Mouse (Mus musculus) embryo, embryonic 11.5 days (tissue): Measurements from ENCODE around the gene Atp5l.
A peak's percentile ranks its signal among the peaks of the same experiment; 100 is the strongest.

ENCODE experiments used
- DNase-seq: peaks from one replicate; pipeline ENCODE4 v3.0.0-alpha.2; 2012; ENCODE audit warnings: low read depth, low spot score

Atp5l gene

DNA sequence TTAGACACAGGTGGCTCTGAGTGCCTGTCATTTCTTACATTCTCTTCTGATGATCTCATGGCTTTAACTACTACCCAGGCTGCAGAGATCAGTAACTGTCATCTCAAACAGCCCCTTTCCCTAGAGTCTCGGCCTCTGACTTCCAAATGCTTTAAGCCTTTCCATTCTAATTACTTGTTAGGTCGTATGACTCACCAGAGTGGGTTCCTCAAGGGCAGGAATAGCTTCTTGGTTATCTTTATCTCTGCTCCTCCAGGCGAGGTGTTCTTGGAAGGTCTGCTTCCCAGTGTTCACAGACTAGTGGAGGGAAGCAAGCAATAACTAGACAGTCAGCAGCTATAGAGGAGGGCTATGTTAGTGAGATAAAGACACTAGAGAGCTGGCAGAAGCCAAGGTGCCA is 27.9 kb downstream of the Atp5l start:
- no peak for DNase-seq

DNA sequence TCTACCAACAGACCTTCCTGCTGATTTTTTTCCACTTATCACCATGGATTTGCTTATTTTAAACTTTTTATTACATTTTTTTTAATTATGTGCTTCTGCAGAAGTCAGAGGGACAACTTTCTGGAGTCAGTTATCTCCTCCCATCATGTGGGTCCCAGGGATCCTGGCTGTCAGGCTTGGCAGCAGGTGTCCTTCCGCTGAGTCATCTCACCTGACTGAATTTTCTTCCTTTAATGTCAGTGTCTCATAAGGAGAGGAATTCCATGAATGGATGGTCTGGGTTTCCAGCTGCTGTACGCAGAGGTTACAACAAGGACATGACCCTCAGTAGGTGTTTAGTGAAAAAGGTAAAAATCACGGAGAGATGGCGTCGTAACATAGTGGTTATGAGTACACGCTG is 29.3 kb downstream of the Atp5l start:
- DNase-seq, result no peak

DNA sequence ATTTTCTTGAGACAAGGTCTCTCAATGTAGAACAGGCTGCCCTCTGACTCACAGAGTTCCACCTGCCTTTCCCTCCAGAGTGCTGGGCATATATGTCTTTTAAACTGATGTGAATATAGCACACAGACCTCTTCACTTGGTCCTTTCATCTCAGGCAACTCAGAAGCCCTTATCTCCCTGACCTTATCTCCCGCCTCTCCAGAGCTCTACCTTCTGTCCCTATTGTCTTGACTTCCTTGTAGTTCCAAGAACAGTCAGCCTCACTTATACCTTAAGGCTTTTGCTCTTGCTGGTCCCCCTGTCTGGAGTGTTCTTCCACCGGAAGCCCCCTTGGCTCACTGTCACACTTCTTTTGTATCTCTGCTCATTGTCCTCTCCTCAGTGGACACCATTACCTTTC is 30.4 kb downstream of the Atp5l start:
- no peak for DNase-seq

DNA sequence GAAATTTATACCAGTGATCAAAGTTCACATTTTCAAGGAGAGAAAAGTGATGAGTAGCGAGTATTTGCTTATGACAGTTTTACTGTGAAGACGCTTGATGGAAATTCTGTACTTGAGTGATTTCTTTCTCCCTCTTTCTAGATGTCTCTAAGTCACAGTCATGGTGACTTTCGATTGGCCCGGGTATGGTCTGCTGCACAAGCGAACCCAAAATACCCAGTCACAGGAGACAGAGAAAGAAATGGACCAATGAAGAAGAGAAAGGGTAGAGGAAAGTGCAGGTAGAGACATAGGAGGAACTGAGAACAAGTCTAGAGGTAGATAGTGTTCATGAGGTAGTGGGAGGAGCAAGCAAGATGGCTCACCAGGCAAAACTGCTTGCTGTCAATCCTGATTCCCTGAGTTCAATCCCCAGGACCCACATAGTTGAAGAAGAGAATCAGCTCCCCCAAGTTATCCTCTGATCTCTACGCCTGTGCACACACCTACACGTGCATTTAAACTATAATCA is 32.4 kb downstream of the Atp5l start:
- no peak for DNase-seq

DNA sequence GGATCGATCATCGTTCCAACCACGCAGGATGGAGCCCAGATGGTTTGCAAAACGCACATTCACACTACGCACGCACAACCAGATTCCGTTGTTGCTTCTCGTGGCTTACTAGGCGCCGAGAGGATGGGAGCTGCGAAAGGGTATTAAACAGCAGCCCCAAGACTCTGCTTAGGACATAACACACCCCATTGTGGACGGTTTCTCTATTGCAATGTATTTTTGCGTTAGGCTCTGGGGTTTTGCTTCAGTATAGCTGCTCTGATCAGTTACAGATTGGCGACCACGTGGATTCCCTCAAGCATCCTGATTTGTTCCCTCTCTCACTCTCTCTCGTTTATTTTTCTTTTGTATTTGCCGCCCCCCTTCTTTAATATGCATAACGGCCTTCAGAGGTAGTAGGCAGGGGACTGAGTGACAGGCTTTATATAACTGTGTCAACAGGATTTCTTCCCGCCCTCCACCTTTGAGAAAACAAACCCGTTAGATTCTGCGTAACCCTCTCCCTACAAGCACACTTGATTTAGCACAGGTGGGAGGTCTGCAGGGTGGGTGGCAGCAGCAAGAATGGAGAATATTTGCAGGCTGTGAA is 37.5 kb downstream of the Atp5l start:
- DNase-seq, result no peak

DNA sequence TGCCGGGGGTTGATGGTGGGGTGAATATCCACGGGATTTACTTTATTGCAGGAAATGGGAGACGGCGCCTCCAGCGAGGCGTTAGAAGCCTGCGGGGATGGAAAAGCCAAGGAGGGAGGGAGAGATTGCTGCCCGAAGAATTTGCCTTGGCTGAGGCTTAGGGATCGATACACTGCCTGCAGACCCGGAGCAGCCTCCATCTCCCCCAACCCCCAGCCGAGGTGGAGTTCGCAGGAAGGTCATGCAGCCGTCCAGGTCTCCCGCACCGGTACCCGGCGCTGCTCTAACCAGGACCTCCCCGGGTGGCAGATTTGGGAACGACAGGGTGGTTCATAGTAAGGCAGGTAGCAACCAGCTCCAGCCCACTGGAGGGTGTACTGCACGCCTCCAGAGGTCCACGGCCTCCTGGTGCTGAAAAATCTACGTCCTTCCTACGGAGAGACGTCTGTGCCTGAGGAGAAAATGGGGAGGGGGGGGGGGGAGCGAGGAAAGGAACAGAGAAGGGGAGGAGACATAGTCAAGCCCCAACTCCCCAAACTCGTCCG is 38.0 kb downstream of the Atp5l start:
- peak; percentile 51 for DNase-seq

DNA sequence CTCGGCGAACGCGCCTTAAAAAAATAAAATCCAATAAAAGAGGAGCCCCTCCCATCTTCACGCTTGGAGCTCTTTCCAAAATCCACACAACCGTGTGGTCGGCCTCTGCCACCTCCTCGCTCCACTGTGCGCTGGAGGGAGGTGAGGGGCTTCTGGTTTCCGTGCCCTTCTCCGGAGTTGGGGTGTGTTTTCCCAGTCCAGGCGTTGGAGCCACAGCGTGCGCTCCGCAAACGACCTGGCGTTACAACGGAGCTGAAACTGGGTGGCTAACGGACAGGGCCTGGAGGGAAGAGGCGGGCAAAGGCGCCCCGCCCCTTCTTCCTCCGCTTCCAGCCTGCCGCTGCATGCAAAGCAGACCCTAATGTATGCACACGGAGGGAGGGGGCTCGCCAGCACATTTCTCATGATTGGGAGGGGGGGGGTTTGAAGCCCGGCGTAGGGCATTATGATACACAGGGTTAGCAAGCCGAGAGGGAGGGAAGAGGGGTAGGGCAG is 38.6 kb downstream of the Atp5l start:
- DNase-seq, result peak; percentile 77

DNA sequence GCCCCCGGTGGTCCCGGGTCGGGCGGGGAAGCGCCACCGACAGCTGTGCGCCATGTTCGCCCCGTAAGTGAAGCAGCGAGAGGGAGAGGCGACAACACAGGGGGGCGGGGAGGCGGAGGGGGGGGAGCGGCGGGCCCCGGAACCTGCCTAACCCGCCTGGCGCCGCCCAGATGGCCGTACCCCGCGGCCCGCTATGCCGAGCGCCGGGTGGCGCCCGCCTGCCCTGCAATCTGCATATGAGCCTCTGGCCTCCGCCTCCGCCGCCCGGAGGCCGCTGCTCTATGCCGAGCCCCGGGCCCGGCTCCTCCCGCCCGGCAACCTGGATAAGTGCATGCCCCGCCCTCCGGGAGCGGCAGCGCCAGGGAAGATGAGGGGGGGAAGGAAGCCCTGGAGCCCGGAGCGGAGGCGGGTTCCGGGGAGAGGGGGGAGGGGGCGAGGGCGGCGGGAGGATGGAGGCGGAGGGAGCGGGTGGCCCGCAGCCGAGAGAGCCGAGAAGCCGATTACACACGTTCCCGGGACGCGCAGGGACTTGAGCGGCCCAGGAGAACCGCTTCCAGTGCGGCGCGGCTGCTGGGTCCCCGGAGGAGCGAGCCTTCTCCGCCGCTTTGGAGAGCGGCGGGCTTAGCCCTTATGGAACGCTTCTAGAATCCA is 39.2 kb downstream of the Atp5l start, which contains the start of gene Kmt2a:
Kmt2a (minus strand) TSS at position 76 of the 651 bp plus-strand sequence.
- peak; percentile 96 for DNase-seq

DNA sequence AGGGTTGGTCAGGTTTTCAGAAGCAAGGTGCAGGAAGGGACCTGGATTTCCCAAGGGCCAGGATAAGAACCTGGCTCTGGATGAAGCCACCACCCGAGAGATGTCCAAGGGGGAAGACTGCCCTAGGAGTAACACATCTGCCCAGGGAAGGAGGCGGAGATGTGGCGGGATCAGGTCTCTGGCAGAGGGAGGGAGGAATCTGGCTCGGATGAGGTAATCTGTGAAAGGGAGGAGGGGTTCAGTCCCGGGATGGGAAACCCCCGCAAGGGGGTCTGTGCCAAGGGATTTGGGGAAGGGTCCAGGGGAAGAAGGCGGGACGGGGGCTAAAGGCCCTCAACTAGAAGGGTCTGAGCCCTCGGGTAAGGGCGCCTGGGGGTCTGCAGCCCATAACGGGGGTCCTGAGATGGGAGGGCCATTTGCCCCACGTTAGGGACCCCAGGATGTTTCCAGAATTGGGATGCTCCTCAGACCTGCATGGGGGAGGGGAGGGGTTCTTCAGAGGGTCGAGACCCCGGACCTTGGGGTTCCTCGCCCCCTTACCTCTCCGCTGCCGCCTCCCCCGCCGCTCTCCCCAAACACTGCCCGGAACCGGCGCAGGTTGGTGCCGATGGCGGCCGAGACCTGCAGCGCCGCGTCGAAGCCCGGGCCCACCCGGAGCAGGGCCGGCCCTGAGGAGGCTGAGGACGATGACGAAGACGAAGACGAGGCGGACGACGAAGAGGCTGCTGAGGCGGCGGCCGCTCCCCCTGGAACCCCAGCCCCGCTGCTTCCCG is 40.0 kb downstream of the Atp5l start:
- no peak for DNase-seq

DNA sequence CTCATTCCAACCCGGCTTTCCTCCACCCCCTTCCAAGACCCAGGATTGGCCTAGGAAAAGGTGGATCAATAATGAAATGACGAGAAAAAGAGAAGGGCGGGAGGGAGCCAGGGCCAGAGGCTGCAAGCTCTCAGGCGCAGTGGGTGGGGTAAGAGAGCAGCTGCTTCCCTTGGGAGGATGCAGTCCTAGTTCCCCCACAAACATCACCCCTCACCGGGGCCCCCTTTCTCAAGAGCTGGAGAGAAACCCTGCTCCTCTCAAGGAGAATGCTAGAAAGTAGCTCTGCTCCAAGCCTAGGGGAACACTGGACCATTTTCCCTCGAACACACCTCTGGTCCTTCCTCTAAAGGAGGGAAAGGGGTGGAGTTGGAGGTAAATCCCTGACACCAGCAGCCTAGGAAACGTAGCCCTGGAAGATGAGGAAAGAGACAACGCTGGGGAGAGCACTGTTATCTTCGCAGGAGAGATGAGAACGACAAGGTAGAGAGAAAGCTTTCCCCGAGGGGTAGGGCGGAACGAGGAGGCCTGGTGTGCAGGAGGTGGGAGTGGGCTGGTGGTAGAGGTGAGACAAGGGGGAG is 40.8 kb downstream of the Atp5l start:
- no peak for DNase-seq

DNA sequence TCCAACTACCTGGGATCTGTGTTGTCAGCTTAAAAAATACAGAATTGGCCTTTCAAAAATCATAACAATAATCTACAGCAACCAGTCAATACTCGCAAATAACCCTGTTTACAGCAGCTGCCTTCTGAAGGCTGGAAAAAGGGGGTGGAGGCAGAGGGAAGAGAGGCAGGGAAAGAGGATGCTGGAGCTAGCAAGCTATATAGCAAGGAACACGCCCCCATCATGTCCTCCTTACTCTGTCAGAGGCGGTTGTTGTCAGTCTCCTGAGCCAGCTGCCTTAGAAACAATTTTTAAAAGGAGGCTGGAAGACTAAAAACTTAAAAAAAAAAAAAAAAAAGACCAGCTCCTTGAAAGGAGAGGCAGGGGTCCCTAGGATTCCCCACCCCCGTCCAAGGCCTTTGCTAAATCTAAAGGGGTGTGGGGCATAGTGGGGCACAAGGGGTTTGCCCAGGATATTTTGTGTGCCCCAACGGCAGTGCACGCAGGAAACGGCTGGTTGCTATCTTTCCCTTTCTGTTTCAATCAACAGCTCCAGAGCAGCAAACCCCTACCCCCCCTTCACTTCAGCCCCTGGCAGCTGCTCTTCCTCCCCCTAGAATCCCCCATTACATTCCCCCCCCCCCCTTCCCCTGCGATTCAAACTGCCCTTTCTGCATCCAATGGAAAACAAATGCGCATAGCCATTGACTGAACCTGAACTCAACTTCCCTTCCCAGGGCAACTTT is 41.6 kb downstream of the Atp5l start:
- no peak for DNase-seq

DNA sequence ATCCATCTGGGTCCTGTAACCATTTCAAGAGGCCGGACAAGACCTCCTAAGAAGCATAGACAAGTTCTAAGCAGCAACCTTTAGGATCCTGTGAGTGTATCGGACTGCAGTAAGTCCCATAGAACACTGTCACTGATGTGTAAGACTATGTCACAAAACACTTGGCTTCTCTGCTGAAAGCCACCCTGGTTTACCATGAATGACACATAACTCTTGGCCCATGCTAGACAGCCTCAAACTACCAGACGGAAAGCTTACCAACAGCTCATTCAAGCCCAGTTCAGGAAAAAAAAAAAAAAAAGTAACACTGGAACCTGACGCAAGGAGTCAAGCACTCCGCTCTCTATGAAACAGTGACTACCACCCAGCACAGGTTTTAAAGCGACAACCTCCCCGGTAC is 42.9 kb downstream of the Atp5l start:
- DNase-seq, result no peak

DNA sequence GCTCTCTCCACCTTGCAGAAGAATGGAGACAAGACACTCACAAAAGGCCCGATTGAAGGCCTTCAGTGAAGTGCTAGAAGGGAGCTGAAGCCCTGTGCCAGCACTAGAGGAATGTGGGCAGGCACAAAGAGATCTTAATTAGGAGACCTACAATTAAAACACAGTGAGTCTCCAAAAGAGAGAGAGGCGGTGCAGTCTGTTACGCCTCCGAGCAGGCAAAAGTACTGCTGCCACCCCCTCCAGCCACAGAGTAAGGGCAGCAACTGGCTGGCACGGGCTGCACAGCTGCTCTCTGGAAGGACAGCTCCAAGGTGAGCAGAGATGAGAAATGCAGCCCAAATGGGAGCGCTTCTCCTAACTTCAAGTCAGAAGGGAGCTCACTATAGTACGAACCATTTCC is 45.1 kb downstream of the Atp5l start:
- DNase-seq, result no peak

DNA sequence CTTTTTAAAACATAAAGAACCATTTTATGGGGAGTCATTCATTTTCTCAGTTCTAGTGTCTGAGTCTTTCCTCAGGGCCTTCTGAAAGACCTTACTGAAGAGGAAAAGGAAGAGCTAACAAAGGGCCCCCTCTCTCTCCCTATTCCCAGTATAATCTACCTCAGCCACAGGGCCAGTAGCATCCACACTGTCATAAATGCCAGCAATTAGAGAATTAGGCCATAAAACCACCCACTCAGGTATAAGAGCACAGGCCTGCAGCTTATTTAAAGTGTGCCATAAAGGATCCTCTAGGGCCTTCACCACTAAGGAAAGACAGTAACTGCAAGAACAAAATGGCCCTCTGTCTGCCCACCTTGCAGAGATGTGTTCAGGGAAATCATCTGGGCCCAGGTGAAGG is 46.3 kb downstream of the Atp5l start:
- DNase-seq, result no peak

DNA sequence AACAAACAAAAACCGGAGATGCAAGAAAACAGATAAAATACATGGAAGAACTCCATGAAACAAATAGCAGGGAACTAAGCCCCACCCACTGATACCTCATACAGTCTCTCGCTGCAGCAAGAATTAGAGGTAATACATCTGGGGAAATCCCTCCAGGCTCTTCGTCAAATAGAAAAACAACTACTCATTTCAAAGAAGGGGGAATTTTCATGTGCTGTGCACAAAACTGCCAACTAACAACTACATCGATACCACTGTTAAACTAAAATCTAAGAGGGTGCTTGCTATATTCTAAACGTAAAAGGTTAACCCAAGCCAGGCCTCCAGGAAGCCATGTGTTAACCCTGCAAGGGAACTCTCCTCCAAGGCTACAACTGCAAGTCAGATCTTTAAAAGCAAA is 46.9 kb downstream of the Atp5l start:
- no peak for DNase-seq

DNA sequence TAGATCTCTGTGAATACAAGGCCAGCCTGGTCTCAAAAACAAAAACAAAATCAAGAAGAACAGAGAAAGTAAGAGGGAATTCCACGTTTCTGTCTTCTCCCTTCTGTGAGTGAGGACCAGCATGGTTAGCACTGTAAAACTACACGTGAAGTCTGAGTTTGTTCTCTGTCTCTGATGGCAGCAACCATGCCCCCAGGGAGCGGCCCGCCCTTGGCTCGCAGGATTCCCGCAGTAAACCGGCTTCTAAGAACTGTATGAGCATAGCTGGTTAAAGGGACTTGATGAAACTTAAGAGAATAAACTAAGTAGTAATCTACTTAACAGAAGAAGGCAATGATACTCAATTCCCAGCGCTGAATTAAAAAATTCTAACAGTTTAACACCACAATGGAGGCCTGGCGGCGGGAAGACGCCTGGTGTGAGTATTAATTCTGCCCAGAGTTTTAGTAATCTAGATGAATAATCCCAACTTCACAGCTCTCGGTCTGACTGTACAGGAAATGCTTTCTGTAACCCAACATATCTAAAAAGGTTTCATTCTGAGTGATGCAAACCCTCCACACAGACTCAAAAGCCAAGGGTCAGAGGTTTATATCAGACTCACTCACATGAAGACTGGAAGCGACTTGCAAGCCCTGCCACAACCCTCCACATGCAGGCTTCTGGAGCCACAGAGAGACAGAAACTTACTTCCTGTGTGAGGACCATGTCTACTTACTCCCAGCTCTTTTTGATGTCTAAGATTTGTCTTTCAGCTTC is 52.0 kb downstream of the Atp5l start:
- no peak for DNase-seq

DNA sequence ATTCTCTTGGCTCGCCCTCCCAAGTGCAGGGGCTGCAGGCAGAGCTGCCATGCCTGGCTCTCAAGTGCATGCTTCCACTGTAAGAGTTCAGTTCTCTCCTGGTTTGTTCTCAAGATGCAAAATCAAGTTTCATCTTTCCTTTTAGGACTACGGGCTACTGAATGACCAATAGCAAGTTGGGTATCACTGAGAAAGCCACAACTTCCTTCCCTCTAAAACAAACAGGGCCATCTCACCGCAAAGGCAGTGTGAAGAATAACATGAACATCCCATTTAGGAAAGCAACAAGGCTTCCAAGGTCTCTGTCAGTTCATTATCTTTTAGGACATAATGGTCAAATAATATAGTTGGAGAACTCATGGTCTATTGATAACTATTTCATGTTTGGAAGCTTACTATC is 52.9 kb downstream of the Atp5l start:
- no peak for DNase-seq

DNA sequence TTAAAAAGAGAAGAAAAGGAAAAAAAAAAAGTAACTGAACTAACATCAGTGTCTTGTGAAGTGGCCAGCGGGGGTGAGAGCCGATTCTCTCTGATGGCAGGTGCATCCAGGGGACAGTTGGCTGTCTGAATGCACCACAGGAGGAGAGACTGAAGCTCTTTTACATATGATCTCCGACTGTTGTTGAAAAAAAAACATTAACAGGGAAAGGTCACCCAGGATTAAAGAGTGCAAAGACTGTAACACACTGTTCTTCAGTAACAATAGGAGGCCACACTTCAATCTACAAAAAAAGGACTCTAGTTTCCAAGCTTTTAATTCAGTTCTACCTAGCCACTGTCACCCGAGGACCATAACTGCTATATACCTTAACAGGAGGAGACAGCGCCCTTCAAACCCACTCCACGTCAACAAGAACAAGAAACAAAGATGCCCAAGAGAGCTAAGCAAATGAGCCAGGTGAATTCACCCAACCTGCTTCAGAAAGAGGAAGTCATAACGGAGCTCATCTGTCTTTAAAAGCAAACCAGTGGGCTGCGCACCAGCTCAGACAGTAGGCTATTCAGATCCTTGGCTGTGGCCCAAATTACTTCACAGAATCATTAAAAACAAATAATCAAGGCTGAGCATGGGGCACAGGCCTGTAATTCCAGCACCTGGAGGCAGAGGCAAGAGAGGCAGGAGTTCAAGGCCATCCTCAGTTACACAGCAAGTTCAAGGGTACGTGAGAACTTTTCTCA is 53.9 kb downstream of the Atp5l start:
- no peak for DNase-seq
